Mouse (Mus musculus) midbrain, embryonic 13.5 days (tissue): ENCODE data around the gene Mettl1. TPM values are rescaled to one million over a fixed set of nuclear protein-coding genes. Genes with fewer than 3 reads are reported as not detected.
"Not testable (repeated sequence)": the region's sequence is repeated elsewhere in the genome, so short reads cannot be mapped to it uniquely, and the experiment has no call there.

Source experiments
- ATAC-seq: fragments of 200-750 bp; cut with Nextera tagmentation; 2 replicates; pipeline ENCODE4 v1.8.0; 2017; ENCODE audit warnings: mild to moderate bottlenecking, moderate TSS enrichment, moderate library complexity
- H3K27ac ChIP-seq: fragments of 300-500 bp; sonication (generic); 2 replicates; pipeline ENCODE4 v1.5.1; 2015; ENCODE audit warnings: inconsistent platforms, mild to moderate bottlenecking, moderate library complexity
- H3K27me3 ChIP-seq: fragments of 300-500 bp; sonication (generic); 2 replicates; pipeline ENCODE4 v1.6.1; 2015; ENCODE audit warnings: mild to moderate bottlenecking, inconsistent platforms
- H3K36me3 ChIP-seq: fragments of 300-500 bp; sonication (generic); 2 replicates; pipeline ENCODE4 v1.6.1; 2015; ENCODE audit warnings: mild to moderate bottlenecking, inconsistent platforms
- H3K4me1 ChIP-seq: fragments of 300-500 bp; sonication (generic); replicated peaks from 2 replicates; pipeline ENCODE4 v1.6.1; 2015; ENCODE audit warnings: inconsistent platforms
- H3K4me2 ChIP-seq: fragments of 300-500 bp; sonication (generic); replicated peaks from 2 replicates; pipeline ENCODE4 v1.6.1; 2015; ENCODE audit warnings: moderate library complexity, mild to moderate bottlenecking, inconsistent platforms
- H3K4me3 ChIP-seq: fragments of 300-500 bp; sonication (generic); replicated peaks from 2 replicates; pipeline ENCODE4 v1.5.1; 2015; ENCODE audit warnings: mild to moderate bottlenecking, inconsistent platforms
- H3K9ac ChIP-seq: fragments of 300-500 bp; sonication (generic); replicated peaks from 2 replicates; pipeline ENCODE4 v1.6.1; 2015; ENCODE audit warnings: mild to moderate bottlenecking, inconsistent platforms
- H3K9me3 ChIP-seq: fragments of 300-500 bp; sonication (generic); 2 replicates; pipeline ENCODE4 v1.6.1; 2016; ENCODE audit warnings: mild to moderate bottlenecking, inconsistent platforms
- WGBS: fragments of 180-500 bp; shearing (Covaris S2); methylation state at CpG from one replicate; pipeline ENCODE4 v1.1.7; 2015; 5-methylcytosine and 5-hydroxymethylcytosine counted together
- polyA plus RNA-seq: library from polyadenylated mRNA; unstranded; fragments of >200 nt; fragmentation: Nextera tagmentation; extraction: Ambion mirVana; gene quantifications from 2 replicates; pipeline ENCODE4 v1.2.1, GENCODE M21; 2015

The Mettl1 gene
- polyA plus RNA-seq, 1 experiment from 2014 or later: 21.1 TPM

GRCm38 (mm10) chr10:127062101-127062500 is 20.9 kb downstream of the Mettl1 start:
- H3K4me2 ChIP-seq, ATAC-seq, H3K9me3 ChIP-seq: not testable (repeated sequence)

DNA sequence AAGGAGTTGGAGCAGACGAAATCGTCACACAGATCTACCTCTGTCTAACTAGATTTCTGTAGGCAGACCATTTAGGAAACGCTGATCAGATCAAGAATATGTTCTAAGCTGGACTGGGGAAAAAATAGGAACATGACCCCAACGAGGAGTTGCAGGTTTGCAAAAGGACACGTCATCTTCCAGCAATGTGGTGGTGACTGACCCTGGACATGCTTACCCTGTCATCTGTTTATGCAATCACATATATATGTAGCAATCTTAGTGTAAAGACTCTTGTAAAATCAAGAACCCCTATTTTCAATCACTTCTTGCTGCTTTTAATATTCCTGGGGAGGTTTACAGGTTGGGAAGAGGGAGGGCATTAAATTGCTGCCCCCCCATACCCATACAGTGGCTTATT is 21.3 kb downstream of the Mettl1 start:
- Histone ChIP-seq H3K36me3 (peaks cover 30% of the 10 kb centered on the region), H3K4me2 (peak overlapping the region; percentile 45; the same call in 1 of the 2 replicates), H3K27me3 (no peaks in the 10 kb centered on the region), H3K9me3 (no peaks in the 10 kb centered on the region), H3K4me1 (peaks cover 56% of the 10 kb centered on the region), H3K9ac (no peak overlapping the region), H3K4me3 (no peak overlapping the region; the same call in 1 of the 2 replicates), H3K27ac (peak overlapping the region; percentile 82)
- WGBS: 76% methylated on average over 5 of the region's 5 CpGs
- ATAC-seq: no peak

More at GRCm38 (mm10) chr10:127062101-127062500, 20.9 kb downstream of the Mettl1 start:
- Histone ChIP-seq H3K27ac (peak overlapping the region; percentile 82), H3K4me1 (peaks cover 60% of the 10 kb centered on the region), H3K36me3 (peaks cover 30% of the 10 kb centered on the region)
- 89% methylated on average over 4 of the region's 4 CpGs for WGBS
- H3K4me3 ChIP-seq, H3K9ac ChIP-seq, H3K27me3 ChIP-seq: not testable (repeated sequence)

GRCm38 (mm10) chr10:127063239-127063872 is 22.1 kb downstream of the Mettl1 start, which contains the start of gene Cdk4:
TSS of gene Cdk4 (plus strand) at chr10:127063534.
- Histone ChIP-seq H3K9ac (peak within 1 kb of the TSS; percentile 96), H3K4me2 (peak within 1 kb of the TSS; percentile 93), H3K36me3 (peaks cover 37% of the 10 kb centered on the region), H3K27ac (peak within 1 kb of the TSS; percentile 90), H3K27me3 (no peaks in the 10 kb centered on the region), H3K9me3 (no peaks in the 10 kb centered on the region), H3K4me3 (peak within 1 kb of the TSS; percentile 77), H3K4me1 (peaks cover 56% of the 10 kb centered on the region)
- peak; percentile 86 for ATAC-seq
- WGBS: 0% methylated on average over 46 of the region's 46 CpGs

- Histone ChIP-seq H3K27ac (peak overlapping the region; percentile 90), H3K36me3 (peaks cover 40% of the 10 kb centered on the region), H3K4me3 (peak overlapping the region; percentile 77), H3K9me3 (no peaks in the 10 kb centered on the region), H3K27me3 (no peaks in the 10 kb centered on the region), H3K9ac (peak overlapping the region; percentile 96), H3K4me1 (peaks cover 57% of the 10 kb centered on the region), H3K4me2 (peak overlapping the region; percentile 93)
- peak; percentile 0; the same call in 1 of the 2 replicates for ATAC-seq
- 13% methylated on average over 37 of the region's 37 CpGs for WGBS
Measured at GRCm38 (mm10) chr10:127063913-127064870, 23.0 kb downstream of the Mettl1 start.

GRCm38 (mm10) chr10:127065981-127066380 is 24.8 kb downstream of the Mettl1 start:
- Histone ChIP-seq H3K9ac (no peak overlapping the region), H3K36me3 (peaks cover 40% of the 10 kb centered on the region), H3K9me3 (no peaks in the 10 kb centered on the region), H3K27ac (0 out of 2 replicates have a peak overlapping the region, but pooled peaks have one; percentile 21), H3K4me2 (no peak overlapping the region), H3K27me3 (no peaks in the 10 kb centered on the region), H3K4me1 (peaks cover 60% of the 10 kb centered on the region), H3K4me3 (peak overlapping the region; percentile 17; the same call in 1 of the 2 replicates)
- no peak for ATAC-seq
- 91% methylated on average over 9 of the region's 9 CpGs for WGBS

DNA sequence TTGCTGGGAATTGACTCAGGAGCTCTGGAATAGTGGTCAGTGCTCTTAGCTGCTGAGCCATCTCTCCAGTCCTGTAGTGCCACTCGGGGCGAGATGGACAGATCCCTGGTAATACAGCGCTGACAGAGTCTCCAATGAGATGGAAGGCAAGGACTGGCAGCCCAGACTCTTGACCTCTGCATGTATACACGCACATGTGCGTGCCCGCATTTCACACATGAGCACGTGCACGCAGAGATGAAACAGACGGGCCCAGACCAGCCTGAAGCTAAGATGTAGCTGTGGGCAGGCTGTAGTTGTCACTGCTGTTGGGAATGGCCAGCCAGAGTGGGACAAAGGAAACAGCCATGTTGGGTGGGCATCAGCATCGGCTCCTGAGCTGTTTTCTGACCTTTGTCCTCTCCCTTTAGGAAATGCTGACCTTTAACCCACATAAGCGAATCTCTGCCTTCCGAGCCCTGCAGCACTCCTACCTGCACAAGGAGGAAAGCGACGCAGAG is 25.4 kb downstream of the Mettl1 start:
- 0 out of 2 replicates have a peak overlapping the region, but pooled peaks have one; percentile 8 for H3K4me3 ChIP-seq
- peaks cover 59% of the 10 kb centered on the region for H3K4me1 ChIP-seq
- peak overlapping the region; percentile 2; the same call in 1 of the 2 replicates for H3K27ac ChIP-seq
- no peak overlapping the region for H3K4me2 ChIP-seq
- no peaks in the 10 kb centered on the region for H3K9me3 ChIP-seq
- 88% methylated on average over 14 of the region's 14 CpGs for WGBS
- no peak for ATAC-seq
- no peak overlapping the region for H3K9ac ChIP-seq
- peaks cover 40% of the 10 kb centered on the region for H3K36me3 ChIP-seq
- no peaks in the 10 kb centered on the region for H3K27me3 ChIP-seq

GRCm38 (mm10) chr10:127068360-127069038 is 27.3 kb downstream of the Mettl1 start:
- Histone ChIP-seq H3K9ac (peak overlapping the region; percentile 63), H3K4me3 (peak overlapping the region; percentile 66), H3K4me2 (peak overlapping the region; percentile 70), H3K27me3 (no peaks in the 10 kb centered on the region), H3K27ac (peak overlapping the region; percentile 92; the same call in 1 of the 2 replicates), H3K9me3 (no peaks in the 10 kb centered on the region), H3K4me1 (peaks cover 49% of the 10 kb centered on the region), H3K36me3 (peaks cover 40% of the 10 kb centered on the region)
- ATAC-seq: no peak
- WGBS: 80% methylated on average over 9 of the region's 9 CpGs

GRCm38 (mm10) chr10:127069281-127070189 is 28.3 kb downstream of the Mettl1 start:
- ATAC-seq: peak; percentile 85
- 8% methylated on average over 30 of the region's 30 CpGs for WGBS
- H3K4me1 ChIP-seq: peaks cover 48% of the 10 kb centered on the region
- peak overlapping the region; percentile 70 for H3K4me2 ChIP-seq
- peak overlapping the region; percentile 63 for H3K9ac ChIP-seq
- peaks cover 40% of the 10 kb centered on the region for H3K36me3 ChIP-seq
- H3K27ac ChIP-seq: peak overlapping the region; percentile 92
- no peaks in the 10 kb centered on the region for H3K9me3 ChIP-seq
- H3K27me3 ChIP-seq: no peaks in the 10 kb centered on the region
- peak overlapping the region; percentile 66 for H3K4me3 ChIP-seq

GRCm38 (mm10) chr10:127070190-127071121 is 29.2 kb downstream of the Mettl1 start, which contains the start of gene Tspan31:
TSS of gene Tspan31 (minus strand) at chr10:127070264.
- Histone ChIP-seq H3K4me2 (peak within 1 kb of the TSS; percentile 70), H3K4me1 (peaks cover 39% of the 10 kb centered on the region), H3K9me3 (no peaks in the 10 kb centered on the region), H3K27ac (peak within 1 kb of the TSS; percentile 92), H3K9ac (peak within 1 kb of the TSS; percentile 80), H3K27me3 (0 out of 2 replicates have a peak, but pooled peaks cover 5% of the 10 kb centered on the region), H3K4me3 (peak within 1 kb of the TSS; percentile 66), H3K36me3 (peaks cover 32% of the 10 kb centered on the region)
- WGBS: 2% methylated on average over 36 of the region's 36 CpGs
- ATAC-seq: peak; percentile 94

- Histone ChIP-seq H3K27me3 (peaks cover 11% of the 10 kb centered on the region), H3K9ac (peak overlapping the region; percentile 80), H3K4me1 (peaks cover 35% of the 10 kb centered on the region), H3K27ac (peak overlapping the region; percentile 79; the same call in 1 of the 2 replicates), H3K4me2 (peak overlapping the region; percentile 70), H3K36me3 (peaks cover 25% of the 10 kb centered on the region), H3K4me3 (peak overlapping the region; percentile 66), H3K9me3 (no peaks in the 10 kb centered on the region)
- WGBS: 81% methylated on average over 9 of the region's 9 CpGs
- no peak for ATAC-seq
Measured at GRCm38 (mm10) chr10:127071203-127071602, 30.0 kb downstream of the Mettl1 start.
